9 mouse cellular contexts compared by ENCODE assay signal in genomic region chr2:181578790-181579618, GRCm38 (mm10). TPM values are rescaled to one million over a fixed set of nuclear protein-coding genes. Genes with fewer than 3 reads are reported as not detected.
A peak's percentile ranks its signal among the peaks of the same experiment; 100 is the strongest.
DNase-seq lines count a peak whose midpoint lies in the region; ATAC-seq lines count a peak whose summit lies in the region.
"Had no signal": no experiment of that assay in that cellular context is flagged by ENCODE, and none has a peak within 500 bp of the region (broad histone marks: within the 10 kb centered on the region; RNA-seq: fewer than 3 reads in every experiment).

No protein-coding gene starts in this region.

- 73% methylated on average over 5 of the region's 5 CpGs for WGBS in midbrain, embryonic 10.5 days
- 82% methylated on average over 5 of the region's 5 CpGs for WGBS in midbrain, embryonic 11.5 days
- 37% methylated on average over 5 of the region's 5 CpGs for WGBS in heart, embryonic 15.5 days
- 80% methylated on average over 5 of the region's 5 CpGs for WGBS in neural tube, embryonic 13.5 days

- no peak overlapping the region for H3K27ac ChIP-seq in midbrain, embryonic 10.5 days (replicated peaks)
- no peak overlapping the region for H3K27ac ChIP-seq in midbrain, embryonic 11.5 days (ENCODE audit: low read depth, low read length)
- H3K27ac ChIP-seq in heart, embryonic 15.5 days = peak overlapping the region; percentile 48; the same call in 1 of the 2 replicates
- H3K27ac ChIP-seq in neural tube, embryonic 13.5 days (replicated peaks) = no peak overlapping the region

- peaks cover 18% of the 10 kb centered on the region for H3K36me3 ChIP-seq in midbrain, embryonic 10.5 days
- H3K36me3 ChIP-seq in midbrain, embryonic 11.5 days (ENCODE audit: control insufficient read depth, insufficient read depth, low read length) = no peaks in the 10 kb centered on the region
- H3K36me3 ChIP-seq in heart, embryonic 15.5 days = peaks cover 6% of the 10 kb centered on the region; the same call in 1 of the 2 replicates
- peaks cover 24% of the 10 kb centered on the region for H3K36me3 ChIP-seq in neural tube, embryonic 13.5 days

- ATAC-seq in frontal cortex, adult (ENCODE audit: low TSS enrichment) = no peak
- ATAC-seq in midbrain, embryonic 11.5 days (ENCODE audit: low FRiP score) = no peak
- no peak for ATAC-seq in heart, embryonic 15.5 days (replicated peaks; ENCODE audit: insufficient number of reproducible peaks, insufficient read depth, low FRiP score, low read depth)
- ATAC-seq in neural tube, embryonic 13.5 days (ENCODE audit: low read depth) = no peak
- ATAC-seq: activated CD4-positive, CD25-positive, alpha-beta regulatory T cell, adult 4 months had no signal

- H3K4me2 ChIP-seq in midbrain, embryonic 11.5 days = no peak overlapping the region
- no peak overlapping the region for H3K4me2 ChIP-seq in heart, embryonic 15.5 days
- H3K4me2 ChIP-seq in neural tube, embryonic 13.5 days = no peak overlapping the region

- DNase-seq in frontal cortex, postnatal 10 days (ENCODE audit: low spot score in 2 of 2) = peak; percentile 3 to 6
- peak; percentile 10 for DNase-seq in midbrain, embryonic 10.5 days (ENCODE audit: low spot score)
- DNase-seq in midbrain, embryonic 11.5 days (ENCODE audit: low spot score, missing footprints) = no peak
- no peak for DNase-seq in layer of hippocampus, adult 9-10 months (ENCODE audit: low spot score)
- no peak for DNase-seq in lung, postnatal 4 days

- no peaks in the 10 kb centered on the region for H3K9me3 ChIP-seq in midbrain, embryonic 10.5 days (replicated peaks)
- no peaks in the 10 kb centered on the region for H3K9me3 ChIP-seq in midbrain, embryonic 11.5 days (ENCODE audit: control insufficient read depth, low read length)
- H3K9me3 ChIP-seq in heart, embryonic 15.5 days (replicated peaks) = no peaks in the 10 kb centered on the region
- no peaks in the 10 kb centered on the region for H3K9me3 ChIP-seq in neural tube, embryonic 13.5 days

- no peak overlapping the region for H3K4me3 ChIP-seq in midbrain, embryonic 10.5 days
- H3K4me3 ChIP-seq in midbrain, embryonic 11.5 days (ENCODE audit: low read depth, low read length) = no peak overlapping the region
- no peak overlapping the region for H3K4me3 ChIP-seq in heart, embryonic 15.5 days
- no peak overlapping the region for H3K4me3 ChIP-seq in neural tube, embryonic 13.5 days

- H3K9ac ChIP-seq in midbrain, embryonic 11.5 days (ENCODE audit: low read length) = no peak overlapping the region
- peak overlapping the region; percentile 19; the same call in 1 of the 2 replicates for H3K9ac ChIP-seq in heart, embryonic 15.5 days
- H3K9ac ChIP-seq in neural tube, embryonic 13.5 days = 0 out of 2 replicates have a peak overlapping the region, but pooled peaks have one; percentile 22

- no peaks in the 10 kb centered on the region for H3K27me3 ChIP-seq in midbrain, embryonic 10.5 days (ENCODE audit: low read depth, poor library complexity, severe bottlenecking)
- no peaks in the 10 kb centered on the region for H3K27me3 ChIP-seq in midbrain, embryonic 11.5 days (ENCODE audit: control insufficient read depth, insufficient read depth, low read length)
- H3K27me3 ChIP-seq in heart, embryonic 15.5 days = no peaks in the 10 kb centered on the region
- no peaks in the 10 kb centered on the region for H3K27me3 ChIP-seq in neural tube, embryonic 13.5 days

- peaks cover 26% of the 10 kb centered on the region for H3K4me1 ChIP-seq in midbrain, embryonic 10.5 days
- H3K4me1 ChIP-seq in midbrain, embryonic 11.5 days (ENCODE audit: control insufficient read depth, insufficient read depth, low read length) = peaks cover 6% of the 10 kb centered on the region
- H3K4me1 ChIP-seq in heart, embryonic 15.5 days (replicated peaks) = peaks cover 39% of the 10 kb centered on the region
- H3K4me1 ChIP-seq in neural tube, embryonic 13.5 days (replicated peaks) = peaks cover 52% of the 10 kb centered on the region

RNA-seq across cellular contexts. Expression of gene Uckl1, which starts 5.7 kb away (rescaled TPM):
- 49.8 and 59.3 TPM in 2 replicates for polyA plus RNA-seq in midbrain, embryonic 10.5 days (2016; fragmentation: Nextera tagmentation; extraction: Ambion mirVana)
- polyA plus RNA-seq in midbrain, embryonic 11.5 days (2014; fragmentation: Nextera tagmentation; extraction: Ambion mirVana) = 46.4 and 50.2 TPM in 2 replicates
- polyA plus RNA-seq in heart, embryonic 15.5 days (2015; fragmentation: Nextera tagmentation; extraction: Ambion mirVana) = 61.8 and 71.6 TPM in 2 replicates
- polyA plus RNA-seq in neural tube, embryonic 13.5 days (2015; fragmentation: Nextera tagmentation; extraction: Ambion mirVana) = 67.4 and 73.6 TPM in 2 replicates

RNA-seq across cellular contexts. Expression of gene Prpf6, which starts 12.7 kb away (rescaled TPM):
- polyA plus RNA-seq in midbrain, embryonic 10.5 days (2016; fragmentation: Nextera tagmentation; extraction: Ambion mirVana) = 82.0 and 85.4 TPM in 2 replicates
- polyA plus RNA-seq in midbrain, embryonic 11.5 days (2014; fragmentation: Nextera tagmentation; extraction: Ambion mirVana) = 77.0 and 82.6 TPM in 2 replicates
- polyA plus RNA-seq in heart, embryonic 15.5 days (2015; fragmentation: Nextera tagmentation; extraction: Ambion mirVana) = 38.9 and 45.5 TPM in 2 replicates
- 63.1 and 65.6 TPM in 2 replicates for polyA plus RNA-seq in neural tube, embryonic 13.5 days (2015; fragmentation: Nextera tagmentation; extraction: Ambion mirVana)

RNA-seq across cellular contexts. Expression of gene Zfp512b, which starts 13.6 kb away (rescaled TPM):
- polyA plus RNA-seq in midbrain, embryonic 10.5 days (2016; fragmentation: Nextera tagmentation; extraction: Ambion mirVana) = 34.6 and 48.0 TPM in 2 replicates
- 24.6 and 27.0 TPM in 2 replicates for polyA plus RNA-seq in midbrain, embryonic 11.5 days (2014; fragmentation: Nextera tagmentation; extraction: Ambion mirVana)
- polyA plus RNA-seq in heart, embryonic 15.5 days (2015; fragmentation: Nextera tagmentation; extraction: Ambion mirVana) = 23.1 and 35.8 TPM in 2 replicates
- 78.7 and 81.3 TPM in 2 replicates for polyA plus RNA-seq in neural tube, embryonic 13.5 days (2015; fragmentation: Nextera tagmentation; extraction: Ambion mirVana)

RNA-seq across cellular contexts. Expression of gene Samd10, which starts 20.0 kb away (rescaled TPM):
- polyA plus RNA-seq in midbrain, embryonic 10.5 days (2016; fragmentation: Nextera tagmentation; extraction: Ambion mirVana) = 36.4 and 56.1 TPM in 2 replicates
- polyA plus RNA-seq in midbrain, embryonic 11.5 days (2014; fragmentation: Nextera tagmentation; extraction: Ambion mirVana) = 63.4 and 64.4 TPM in 2 replicates
- 9.6 and 14.9 TPM in 2 replicates for polyA plus RNA-seq in heart, embryonic 15.5 days (2015; fragmentation: Nextera tagmentation; extraction: Ambion mirVana)
- polyA plus RNA-seq in neural tube, embryonic 13.5 days (2015; fragmentation: Nextera tagmentation; extraction: Ambion mirVana) = 146 and 157 TPM in 2 replicates

RNA-seq across cellular contexts. Expression of gene Dnajc5, which starts 58.7 kb away (rescaled TPM):
- polyA plus RNA-seq in midbrain, embryonic 10.5 days (2016; fragmentation: Nextera tagmentation; extraction: Ambion mirVana) = 95.6 and 110 TPM in 2 replicates
- polyA plus RNA-seq in midbrain, embryonic 11.5 days (2014; fragmentation: Nextera tagmentation; extraction: Ambion mirVana) = 93.6 and 102 TPM in 2 replicates
- polyA plus RNA-seq in heart, embryonic 15.5 days (2015; fragmentation: Nextera tagmentation; extraction: Ambion mirVana) = 70.3 and 83.3 TPM in 2 replicates
- 192 and 214 TPM in 2 replicates for polyA plus RNA-seq in neural tube, embryonic 13.5 days (2015; fragmentation: Nextera tagmentation; extraction: Ambion mirVana)

Comparison
In these comparisons a context has a peak if more than half of its experiments do, and no peak if none do; other contexts are left out.
1. DNase-seq: peak in frontal cortex, postnatal 10 days (2 of 2) and midbrain, embryonic 10.5 days (single experiment); none in midbrain, embryonic 11.5 days (single experiment), layer of hippocampus, adult 9-10 months (single experiment) and lung, postnatal 4 days (0 of 2).